Mouse (Mus musculus) adrenal gland, postnatal 25 days (tissue): ENCODE data around the gene Higd1c. TPM values are rescaled to one million over a fixed set of nuclear protein-coding genes. Genes with fewer than 3 reads are reported as not detected.
A peak's percentile ranks its signal among the peaks of the same experiment; 100 is the strongest.
"Not testable (repeated sequence)": the region's sequence is repeated elsewhere in the genome, so short reads cannot be mapped to it uniquely, and the experiment has no call there.

Experiments used
- DNase-seq: peaks from one replicate; pipeline ENCODE4 v3.0.0; 2021; ENCODE audit warnings: mixed read lengths
- total RNA-seq: library from RNA; stranded (reverse); gene quantifications from 2 replicates; pipeline ENCODE4 v1.2.3, GENCODE M21; 2021

The Higd1c gene
- total RNA-seq, 1 experiment from 2014 or later, result 1.2 TPM

DNA sequence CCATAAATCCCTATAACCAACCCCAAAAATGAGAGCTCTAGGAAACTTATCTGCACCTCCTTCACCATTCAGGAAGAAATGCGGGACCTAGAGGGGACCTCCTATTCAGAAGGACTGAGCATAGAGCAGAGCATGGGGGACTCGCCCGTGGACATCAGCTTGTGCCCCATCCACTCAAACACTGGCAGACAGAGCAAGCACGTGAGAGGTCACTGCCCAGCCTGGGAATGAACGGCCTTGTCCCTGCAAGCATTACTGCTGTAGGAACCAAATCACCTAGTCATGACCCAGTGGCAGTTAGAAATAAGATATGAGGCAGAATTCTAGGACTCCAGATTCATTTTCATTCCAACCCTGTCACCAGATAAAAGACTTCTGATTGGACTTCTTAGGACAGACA is 47.4 kb downstream of the Higd1c start:
- DNase-seq, result no peak

DNA sequence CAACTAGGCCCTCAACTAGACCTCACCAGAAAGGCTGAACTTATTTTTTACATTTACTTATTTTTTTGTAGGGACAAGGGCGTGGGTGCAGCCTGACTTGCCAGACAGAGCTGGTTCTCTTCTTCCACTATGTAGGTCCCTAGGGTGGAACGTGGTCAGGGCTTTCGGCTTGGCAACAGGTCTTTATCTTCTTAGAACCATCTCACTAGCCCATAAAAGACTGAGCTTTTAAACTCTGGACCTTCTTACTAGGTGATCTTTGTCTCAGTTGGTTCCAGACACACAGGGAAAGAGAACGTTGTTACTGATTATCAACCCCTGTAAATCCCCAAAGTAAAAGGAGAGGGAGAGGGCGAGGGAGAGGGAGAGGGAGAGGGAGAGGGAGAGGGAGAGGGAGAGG is 49.0 kb downstream of the Higd1c start:
- DNase-seq, result no peak

DNA sequence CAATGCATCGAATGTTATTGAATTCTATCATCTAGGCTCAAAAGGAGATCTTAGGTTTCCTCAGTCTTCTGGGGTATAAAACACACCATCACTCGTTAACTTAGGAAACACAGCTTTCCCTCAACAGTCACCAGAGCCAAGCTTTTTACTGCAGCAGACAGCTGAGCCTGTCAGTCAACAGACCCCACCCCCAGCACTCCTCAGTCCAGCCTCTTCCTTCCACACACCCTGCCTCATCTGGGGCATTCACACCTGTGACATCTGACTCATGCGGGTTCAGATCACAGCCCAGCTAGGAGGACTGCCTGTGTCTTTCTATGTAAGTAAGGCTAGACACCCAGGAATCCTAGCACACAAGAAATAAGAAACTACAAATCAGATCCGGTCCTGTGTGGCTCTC is 49.7 kb downstream of the Higd1c start:
- DNase-seq, result no peak

DNA sequence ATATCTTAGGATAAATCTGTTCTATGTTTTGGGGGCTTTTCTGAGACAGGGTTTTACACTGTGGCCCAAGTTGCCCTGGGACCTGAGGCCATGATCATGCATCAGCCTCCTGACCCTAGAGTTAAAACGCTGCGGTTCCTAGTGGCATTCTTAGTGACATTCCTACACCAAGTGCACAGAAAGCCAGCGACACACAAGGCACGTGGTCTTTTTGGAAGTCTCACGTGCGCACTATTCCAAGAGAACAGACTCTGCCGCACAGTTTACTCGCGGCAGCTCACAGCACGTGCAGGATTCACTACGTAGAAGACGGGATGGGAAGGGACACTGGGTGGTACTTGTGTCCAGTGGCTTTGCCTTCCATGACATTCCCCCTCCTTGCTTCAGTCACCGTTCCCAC is 50.6 kb downstream of the Higd1c start:
- no peak for DNase-seq

DNA sequence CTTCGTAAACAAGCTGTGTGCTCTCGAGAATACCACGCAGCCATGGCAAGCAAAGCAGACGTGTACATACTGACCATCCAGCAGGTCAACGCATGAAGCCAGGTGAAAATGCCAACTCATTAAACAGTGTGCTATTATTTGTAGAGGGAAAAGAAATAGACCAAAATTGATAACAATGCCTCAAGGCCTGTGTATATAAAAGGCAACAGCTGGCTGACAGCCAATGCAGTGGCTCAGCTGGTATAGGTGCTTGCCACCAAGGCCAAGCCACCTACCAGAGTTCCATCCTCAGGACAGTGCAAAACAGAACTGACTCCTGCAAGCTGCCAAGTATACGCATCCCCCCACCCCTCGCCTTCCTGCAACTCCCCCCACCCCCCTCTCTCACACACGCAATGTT is 51.3 kb downstream of the Higd1c start:
- peak; percentile 52 for DNase-seq

DNA sequence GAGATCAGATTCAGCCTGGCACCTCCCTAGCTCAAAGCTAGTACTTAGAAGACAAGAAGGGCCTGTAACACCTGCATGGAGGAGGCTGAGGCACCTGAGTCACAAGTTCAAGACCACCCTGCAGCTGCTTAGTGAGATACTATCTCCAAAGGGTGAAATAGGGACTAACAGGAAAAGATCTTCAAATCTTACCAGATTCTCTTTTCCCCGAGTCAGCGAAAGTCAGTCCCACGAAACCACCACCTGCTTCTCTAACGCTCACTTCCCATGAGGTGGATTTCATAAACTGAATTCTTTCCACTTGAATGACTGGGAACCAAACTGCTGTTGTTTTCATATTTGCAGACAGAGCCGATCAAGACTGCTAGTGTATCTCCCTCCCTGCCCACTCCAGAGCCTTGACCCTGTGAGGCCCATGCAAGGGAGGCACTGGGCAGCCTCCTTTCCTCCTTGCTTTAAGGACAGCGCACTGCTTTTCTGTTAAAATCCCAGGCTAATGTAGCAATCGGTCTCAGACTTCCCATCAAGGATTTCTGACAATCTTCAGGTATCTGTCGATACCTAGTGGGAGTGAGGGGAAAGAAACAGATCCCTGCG is 53.6 kb downstream of the Higd1c start:
- DNase-seq, result no peak

DNA sequence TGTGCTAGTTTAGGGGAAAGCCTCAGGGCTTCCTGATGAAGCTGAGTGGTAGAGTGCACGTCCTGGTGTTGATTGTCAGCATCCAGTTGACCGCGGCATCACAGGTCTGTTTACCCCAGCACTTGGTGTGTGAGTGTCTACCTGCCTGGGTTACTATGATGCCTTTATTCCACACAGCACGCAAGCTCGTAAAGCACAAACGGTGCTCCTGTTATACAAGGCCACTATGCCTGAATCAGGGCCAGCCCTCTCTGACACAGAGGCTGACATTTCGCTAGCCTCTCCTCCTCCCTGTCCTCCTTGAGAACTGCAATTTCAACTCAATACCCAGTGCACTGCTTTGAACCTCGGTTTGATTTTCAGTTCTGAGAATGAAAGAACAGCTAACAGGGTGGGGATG is 55.0 kb downstream of the Higd1c start:
- peak; percentile 62 for DNase-seq

DNA sequence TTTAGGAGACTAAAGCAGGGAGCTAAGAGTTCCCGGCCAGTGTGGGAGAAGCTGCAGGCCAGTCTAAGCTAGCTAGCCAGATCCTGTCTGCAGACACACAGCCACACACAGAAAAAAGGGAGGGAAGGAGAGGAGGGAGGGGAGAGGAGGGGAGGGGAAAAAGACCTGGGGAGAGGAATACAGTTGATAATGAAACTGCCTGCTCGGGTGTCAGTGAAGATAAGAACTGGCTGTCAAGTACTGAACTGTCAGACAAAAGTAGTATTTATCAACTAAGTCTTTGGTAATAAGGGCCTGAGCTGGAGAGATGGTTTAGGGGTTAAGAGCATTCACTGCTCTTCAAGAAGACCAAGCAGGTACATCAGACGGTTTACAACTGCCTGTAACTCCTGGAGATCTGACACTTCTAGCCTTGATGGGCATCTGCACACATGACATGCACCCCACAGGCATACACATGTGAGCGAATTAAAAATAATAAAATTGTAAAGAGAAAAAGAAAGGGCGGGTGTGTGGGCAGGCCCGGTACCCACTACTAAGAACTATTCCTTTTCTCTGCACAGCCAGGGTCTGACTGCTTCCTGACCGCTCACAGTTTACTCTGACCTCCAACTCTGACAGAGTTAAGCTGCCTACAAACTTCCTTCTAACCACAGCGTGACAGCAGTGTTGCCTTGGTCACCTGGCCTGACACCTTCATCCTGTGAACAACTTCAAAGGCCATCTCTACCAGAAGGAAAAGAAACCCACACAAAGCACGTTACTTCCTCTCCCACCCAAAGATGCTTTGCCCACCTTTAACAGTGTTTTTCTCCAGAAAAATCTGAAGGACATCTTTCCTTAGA is 55.8 kb downstream of the Higd1c start:
- no peak for DNase-seq

DNA sequence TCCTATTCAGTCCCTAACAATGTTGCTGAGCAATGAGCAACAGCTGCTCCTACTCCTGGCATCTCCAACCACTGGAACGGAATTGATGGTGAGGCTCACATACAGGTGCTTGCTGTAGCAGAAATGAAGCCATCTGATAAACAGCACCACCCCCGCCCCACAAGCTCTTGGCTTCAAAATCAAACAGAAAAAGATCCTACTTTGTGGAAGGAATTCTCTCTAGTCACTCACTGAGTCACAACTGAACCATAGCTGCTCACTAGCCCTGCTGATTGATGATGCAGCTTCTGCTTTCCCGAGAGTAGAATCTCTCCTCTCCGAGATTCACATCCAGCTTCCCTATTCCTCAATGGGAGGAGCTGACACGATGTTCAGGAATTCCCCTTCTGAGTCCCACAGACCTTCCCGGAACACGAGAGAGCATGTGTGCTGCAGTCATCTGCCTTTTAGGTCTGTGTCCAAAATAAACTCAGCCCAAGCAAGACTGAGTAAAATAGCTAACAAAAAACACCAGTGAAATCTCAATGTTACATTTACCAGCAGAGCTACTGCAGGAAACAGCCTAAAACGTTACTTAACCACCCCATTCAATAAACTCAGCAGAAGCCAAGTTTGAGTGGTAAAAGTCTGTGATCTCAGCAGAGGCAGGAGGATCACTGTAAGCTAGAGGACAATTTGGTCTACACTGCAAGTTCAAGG is 56.9 kb downstream of the Higd1c start:
- no peak for DNase-seq

DNA sequence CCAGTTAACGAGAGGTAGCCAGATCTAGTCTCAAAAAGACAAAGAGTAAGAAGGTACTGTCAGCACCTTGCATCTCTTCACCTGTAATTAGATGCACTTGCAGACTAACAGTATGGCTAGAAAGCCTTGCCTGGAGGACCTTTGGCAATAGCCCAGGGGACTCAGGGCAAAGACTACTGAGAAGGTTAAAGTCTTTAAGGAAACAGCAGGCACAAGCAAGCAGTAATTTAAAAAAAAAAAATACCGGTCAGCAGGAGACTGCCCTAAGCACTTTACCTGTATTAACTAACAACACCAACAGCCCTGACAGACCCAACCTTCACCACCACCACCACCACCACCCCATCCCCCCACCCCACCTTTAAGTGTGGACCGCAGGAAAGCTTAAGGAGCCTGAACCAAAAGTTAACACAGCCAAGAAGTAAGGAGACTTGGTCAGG is 57.4 kb downstream of the Higd1c start, which contains the start of gene Gm5475:
Gm5475 (plus strand) TSS at position 390 of the 440 bp plus-strand sequence.
- DNase-seq, result not testable (repeated sequence)

DNA sequence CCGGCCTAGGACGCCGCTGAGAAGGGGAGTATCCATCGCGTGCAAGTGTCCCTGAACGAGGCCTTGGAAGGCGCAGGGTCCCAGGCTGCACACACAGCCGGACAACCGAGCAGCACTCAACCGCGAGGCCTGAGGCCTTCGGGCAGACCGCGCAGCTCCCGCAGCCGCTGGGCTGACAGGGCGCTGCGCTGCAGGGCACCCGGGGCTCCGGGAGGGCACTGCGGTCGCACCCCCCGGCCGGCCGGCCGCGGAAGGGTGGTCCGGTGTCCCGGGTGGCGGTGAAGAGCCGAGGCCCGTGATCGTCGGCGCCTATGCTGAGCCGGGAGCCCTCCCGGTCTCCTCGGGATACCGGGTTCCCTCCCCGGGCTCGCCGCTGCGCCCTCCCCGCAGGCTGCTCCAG is 58.1 kb downstream of the Higd1c start:
- peak; percentile 58 for DNase-seq

DNA sequence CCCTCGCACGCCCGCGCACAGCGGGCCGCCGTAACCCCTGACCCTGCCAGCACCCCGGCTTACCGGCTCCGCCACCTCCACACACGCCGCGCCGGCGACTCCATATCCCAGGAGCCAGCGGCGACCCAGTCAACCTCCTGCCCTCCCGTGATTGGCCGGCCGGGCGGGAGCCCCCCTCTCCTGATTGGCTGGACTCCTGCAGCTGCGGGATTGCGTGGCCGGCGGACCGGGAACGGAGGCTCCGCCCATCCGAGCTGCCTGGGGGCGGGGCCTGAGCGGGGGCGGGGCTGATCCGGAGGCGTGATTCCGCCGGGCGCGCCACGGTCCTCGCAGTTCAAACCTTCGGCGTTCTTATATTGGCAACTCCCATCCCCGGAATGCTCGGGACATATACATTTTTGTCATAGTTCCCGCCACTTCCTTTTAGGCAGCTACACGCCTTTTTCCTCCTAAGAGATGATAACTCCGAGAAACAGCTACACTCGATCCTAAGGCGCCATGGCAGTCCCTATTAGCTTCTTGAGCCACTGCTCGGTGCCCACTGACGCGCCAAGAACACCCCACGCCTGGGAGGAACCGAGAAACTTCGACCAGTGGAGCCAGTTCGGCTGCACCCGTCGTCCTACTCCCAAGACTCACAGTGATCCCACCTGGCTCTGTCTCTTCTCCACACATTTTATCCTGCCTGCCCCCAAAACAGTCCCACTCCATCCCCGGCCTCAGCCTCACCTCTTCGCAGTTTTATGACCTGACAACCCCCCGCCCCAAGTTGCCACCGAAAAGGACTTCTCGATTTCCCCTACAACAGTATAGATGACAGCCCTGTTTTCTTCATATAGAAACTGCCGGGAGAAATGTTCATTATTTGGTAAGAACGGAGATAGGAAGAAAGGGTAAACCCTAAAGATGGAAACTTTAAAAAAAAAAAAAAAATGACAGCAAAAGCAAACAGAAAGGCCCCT is 58.8 kb downstream of the Higd1c start:
- DNase-seq, result peak; percentile 98

DNA sequence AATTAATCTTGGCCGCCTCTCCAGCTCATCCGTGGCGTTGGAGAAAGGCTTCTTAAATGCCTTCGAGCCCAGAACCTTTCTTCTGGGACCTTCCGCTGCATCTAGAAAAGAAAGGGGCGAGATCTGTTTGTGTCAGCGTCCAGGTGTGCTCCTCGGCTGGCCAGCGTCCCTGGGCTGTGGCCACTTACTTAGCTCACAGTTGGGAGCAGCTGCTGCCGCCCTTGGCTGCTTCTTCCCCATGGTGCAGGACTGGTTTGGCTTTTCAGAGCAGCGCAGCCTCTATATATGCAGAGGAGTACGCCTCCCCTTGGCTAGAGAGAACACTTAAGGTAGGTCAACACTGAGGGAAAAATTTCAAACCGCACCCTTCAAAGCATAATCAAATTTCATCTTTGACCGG is 59.6 kb downstream of the Higd1c start:
- no peak for DNase-seq

DNA sequence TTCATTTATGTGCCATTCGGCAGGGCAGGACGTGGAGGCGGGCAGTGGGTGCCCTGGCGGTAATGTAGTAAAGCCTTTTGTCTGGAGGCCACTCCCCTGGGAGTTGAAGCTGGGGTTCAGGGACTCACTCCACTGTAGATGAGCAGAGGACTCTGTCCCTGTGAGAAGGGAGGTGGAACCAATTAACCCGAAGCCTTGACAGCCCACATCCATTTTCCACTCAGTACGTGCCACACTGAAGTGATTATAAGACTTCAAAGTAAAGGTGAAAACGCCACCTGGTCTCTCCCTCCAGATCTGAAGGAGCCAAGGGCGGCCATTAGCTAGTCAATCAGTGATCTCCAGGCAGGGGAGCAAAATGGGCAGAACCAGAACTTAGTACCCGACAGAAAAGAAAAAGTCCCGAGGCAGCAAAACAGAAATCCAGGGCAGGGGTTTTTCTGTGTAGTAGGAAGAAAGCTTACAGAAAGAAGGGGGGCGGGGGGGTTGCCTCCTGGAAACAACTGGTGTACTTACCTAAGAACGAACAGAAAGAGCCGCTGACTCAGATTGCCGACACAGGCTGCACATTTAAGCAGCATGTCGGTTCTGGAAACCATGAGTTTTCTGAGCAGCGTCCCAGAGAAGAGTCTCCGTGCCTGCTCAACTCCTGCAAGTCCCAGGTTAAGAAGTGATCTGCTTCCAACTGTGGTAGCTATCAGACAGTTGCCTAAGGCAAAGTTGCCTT is 60.2 kb downstream of the Higd1c start, which contains the start of gene Slc11a2:
Slc11a2 (minus strand) TSS at position 677 of the 727 bp plus-strand sequence.
- no peak for DNase-seq

DNA sequence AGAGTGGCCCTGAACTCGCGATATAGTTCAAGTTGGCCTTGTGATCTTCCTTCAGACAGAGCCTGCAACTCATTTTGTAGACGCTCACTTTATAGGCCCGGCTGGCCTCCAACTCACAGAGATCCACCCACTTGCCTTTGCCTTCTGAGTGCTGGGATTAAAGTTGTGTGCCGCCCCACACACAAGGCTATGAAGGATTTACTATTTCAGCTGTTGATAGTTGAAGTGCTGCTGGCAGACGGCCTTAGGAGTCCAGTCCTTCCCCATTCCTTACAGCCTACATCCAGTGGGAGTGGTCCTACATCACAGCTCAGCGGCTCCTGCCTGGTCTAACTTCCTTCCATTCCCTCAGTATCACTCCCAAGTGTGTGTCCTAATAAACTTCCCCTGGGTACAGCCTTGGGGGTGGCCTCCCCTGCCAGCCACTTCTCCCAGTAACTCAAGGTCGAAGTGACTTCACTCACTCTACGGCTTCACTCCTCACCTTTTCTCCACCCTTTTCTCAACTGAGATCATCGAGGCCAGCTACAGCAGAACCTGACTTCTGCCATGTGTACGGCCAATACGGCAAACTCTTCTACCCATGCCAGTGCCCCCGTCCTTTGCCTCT is 64.1 kb downstream of the Higd1c start:
- DNase-seq, result peak; percentile 46

DNA sequence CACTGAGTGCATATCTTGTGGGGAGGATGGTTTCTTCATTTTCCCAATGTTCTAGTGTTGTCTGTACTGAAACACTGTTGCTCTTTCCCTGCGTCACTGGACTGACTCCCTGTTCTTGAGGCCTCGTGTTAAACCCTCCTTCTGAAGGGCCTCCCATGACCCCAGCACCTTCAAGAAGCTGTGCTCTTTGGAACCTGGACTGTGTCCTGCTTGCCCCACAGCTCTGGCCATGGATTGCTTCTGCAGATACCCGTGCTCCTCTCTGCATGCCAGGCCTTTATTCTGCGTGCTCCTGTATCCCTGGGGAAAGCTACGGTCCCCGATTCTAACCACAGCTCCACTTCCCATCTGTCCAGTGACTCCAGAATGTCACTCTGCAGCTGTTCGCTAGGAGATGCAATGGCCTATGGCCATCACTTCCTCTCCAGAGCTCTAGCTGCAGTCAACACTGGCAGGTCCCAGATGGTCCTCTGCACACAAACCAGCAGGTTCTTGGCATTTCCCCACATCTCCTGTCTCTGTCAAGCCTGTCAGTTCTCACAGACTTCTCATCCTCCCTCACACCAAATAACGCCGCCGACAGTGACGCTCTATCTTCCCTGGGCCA is 65.7 kb downstream of the Higd1c start:
- no peak for DNase-seq

DNA sequence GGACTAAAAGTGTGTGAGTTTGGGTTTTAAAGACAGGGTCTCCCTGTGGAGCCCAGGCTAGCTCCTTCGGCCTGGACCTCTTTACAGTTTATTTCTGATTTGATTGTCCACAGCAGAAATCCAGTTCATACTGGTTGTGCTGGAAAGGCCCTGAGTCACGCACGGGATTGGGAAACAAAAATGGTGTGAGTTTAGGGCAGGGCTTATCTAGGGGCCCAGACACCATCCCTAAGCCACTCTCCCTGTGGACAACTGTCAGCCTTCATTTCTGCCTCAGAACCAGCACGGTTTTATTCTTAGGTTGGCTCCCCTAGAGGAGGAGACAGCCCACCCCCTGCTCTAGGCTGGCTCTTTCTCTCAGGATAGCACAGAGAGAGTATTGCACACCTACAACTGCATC is 68.9 kb downstream of the Higd1c start:
- DNase-seq, result no peak
